Comparison of ENCODE assay signal across 26 mouse cellular contexts in the genomic region with DNA sequence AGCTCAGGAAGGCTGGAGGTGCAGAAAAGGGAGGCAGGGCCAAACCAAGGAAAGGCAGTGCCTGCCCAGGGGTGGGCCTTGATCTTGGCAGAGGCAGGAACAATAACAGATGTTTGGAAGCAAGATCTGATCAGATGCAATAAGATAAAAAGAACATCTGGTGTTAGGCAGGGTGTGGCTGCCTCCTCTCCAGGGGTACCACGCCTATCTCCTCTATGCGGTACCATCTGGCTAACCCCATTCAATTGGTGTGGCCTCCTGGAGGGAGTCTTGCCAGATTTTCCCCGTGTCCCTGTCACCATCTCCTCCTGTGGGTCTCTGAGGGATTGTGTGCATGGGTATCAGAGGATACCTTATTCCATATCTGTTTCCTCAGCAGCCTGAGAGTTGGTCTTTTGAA. TPM values are rescaled to one million over a fixed set of nuclear protein-coding genes. Genes with fewer than 3 reads are reported as not detected.
DNase-seq lines count a peak whose midpoint lies in the region; ATAC-seq and TF ChIP-seq lines count a peak whose summit lies in the region.
"Had no signal": no experiment of that assay in that cellular context is flagged by ENCODE, and none has a peak within 500 bp of the region (broad histone marks: within the 10 kb centered on the region; RNA-seq: fewer than 3 reads in every experiment).

No protein-coding gene starts in this region.

- intact Hi-C loops in heart, postnatal 10 days (cut with DNase I): no loop called here

- 0 out of 2 replicates have a peak, but pooled peaks have one; percentile 14 for ATAC-seq in heart, embryonic 16.5 days (replicated peaks; ENCODE audit: extremely low read depth, insufficient read depth, low FRiP score)
- ATAC-seq in megakaryocyte progenitor cell, adult 5-6 weeks (replicated peaks; ENCODE audit: poor library complexity): peak; percentile 37; the same call in 1 of the 2 replicates
- no peak for ATAC-seq in frontal cortex, adult (ENCODE audit: low TSS enrichment)
- ATAC-seq: forebrain, embryonic 14.5 days; forebrain, postnatal 0 days; intestine, postnatal 0 days; Patski had no signal

- no peak overlapping the region for H3K9ac ChIP-seq in heart, embryonic 16.5 days (ENCODE audit: low read length)
- no peak overlapping the region for H3K9ac ChIP-seq in ES-Bruce4 (ENCODE audit: low read depth, poor library complexity, severe bottlenecking)
- H3K9ac ChIP-seq: embryonic facial prominence, embryonic 12.5 days; embryonic facial prominence, embryonic 15.5 days; forebrain, postnatal 0 days; hindbrain, embryonic 15.5 days had no signal

- no peak for TF ChIP-seq CTCF in ES-Bruce4 (IDR thresholded peaks at IDR 0.05; ENCODE audit: low read depth, low read length)

- TF ChIP-seq EP300 in ES-Bruce4 (IDR thresholded peaks at IDR 0.05; ENCODE audit: insufficient read depth, low read depth, low read length): peak; percentile 94

- no peak overlapping the region for H3K4me3 ChIP-seq in heart, embryonic 16.5 days (ENCODE audit: low read length)
- H3K4me3 ChIP-seq in ES-Bruce4 (ENCODE audit: low read depth, low read length): no peak overlapping the region
- H3K4me3 ChIP-seq: embryonic facial prominence, embryonic 12.5 days; embryonic facial prominence, embryonic 15.5 days; heart, adult 2 months; hindbrain, embryonic 15.5 days had no signal

- DNase-seq in heart, postnatal 10 days: no peak
- DNase-seq in adrenal gland, postnatal 4 days (ENCODE audit: low spot score in 2 of 2): no peak
- DNase-seq in c-Kit-positive CD71-positive TER-119-positive erythroid progenitor cells, embryonic 14.5 days (ENCODE audit: low spot score): no peak
- DNase-seq: adrenal gland, adult 2 months; adrenal gland, postnatal 14 days; B cell, adult 2 months; cerebellum, adult 18-20 months; cerebellum, adult 9-10 months; cerebellum, postnatal 14 days; forebrain, postnatal 0 days; gastrocnemius, postnatal 25 days; heart, adult 2 months; heart, postnatal 14 days; heart, postnatal 4 days had no signal

- no peak overlapping the region for H3K27ac ChIP-seq in heart, embryonic 16.5 days (ENCODE audit: low read length)
- peak overlapping the region; percentile 83 for H3K27ac ChIP-seq in ES-Bruce4 (ENCODE audit: insufficient read depth, low read length)
- H3K27ac ChIP-seq: embryonic facial prominence, embryonic 12.5 days; embryonic facial prominence, embryonic 15.5 days; heart, adult 2 months; hindbrain, embryonic 15.5 days had no signal

- H3K4me1 ChIP-seq in heart, embryonic 16.5 days (ENCODE audit: control insufficient read depth, insufficient read depth, low read length): no peaks in the 10 kb centered on the region
- H3K4me1 ChIP-seq in ES-Bruce4 (ENCODE audit: control insufficient read depth, insufficient read depth, low read length): peaks cover 4% of the 10 kb centered on the region

- no peaks in the 10 kb centered on the region for H3K27me3 ChIP-seq in heart, embryonic 16.5 days (ENCODE audit: control insufficient read depth, insufficient read depth, low read length)
- H3K27me3 ChIP-seq in ES-Bruce4 (ENCODE audit: control insufficient read depth, insufficient read depth, low read length, poor library complexity, severe bottlenecking): no peaks in the 10 kb centered on the region
- H3K27me3 ChIP-seq: CH12.LX; embryonic facial prominence, embryonic 12.5 days; embryonic facial prominence, embryonic 15.5 days; hindbrain, embryonic 15.5 days had no signal

- no peaks in the 10 kb centered on the region for H3K36me3 ChIP-seq in heart, embryonic 16.5 days (ENCODE audit: control insufficient read depth, insufficient read depth)
- H3K36me3 ChIP-seq in ES-Bruce4 (ENCODE audit: control insufficient read depth, insufficient read depth, low read length, poor library complexity, severe bottlenecking): no peaks in the 10 kb centered on the region
- H3K36me3 ChIP-seq: embryonic facial prominence, embryonic 12.5 days; embryonic facial prominence, embryonic 15.5 days; hindbrain, embryonic 15.5 days had no signal

- WGBS in heart, embryonic 16.5 days: 59% methylated on average over 3 of the region's 3 CpGs

- H3K4me2 ChIP-seq in heart, embryonic 16.5 days (ENCODE audit: low read depth, low read length): no peak overlapping the region
- H3K4me2 ChIP-seq: embryonic facial prominence, embryonic 12.5 days; embryonic facial prominence, embryonic 15.5 days; heart, embryonic 11.5 days; hindbrain, embryonic 15.5 days had no signal

- H3K9me3 ChIP-seq in heart, embryonic 16.5 days (replicated peaks; ENCODE audit: control insufficient read depth, low read length): no peaks in the 10 kb centered on the region
- no peaks in the 10 kb centered on the region for H3K9me3 ChIP-seq in ES-Bruce4 (replicated peaks; ENCODE audit: control insufficient read depth, insufficient read depth, low read length, poor library complexity, severe bottlenecking)
- H3K9me3 ChIP-seq: embryonic facial prominence, embryonic 12.5 days; embryonic facial prominence, embryonic 15.5 days; hindbrain, embryonic 15.5 days had no signal

- no peak for TF ChIP-seq POLR2A in ES-Bruce4 (IDR thresholded peaks at IDR 0.05; ENCODE audit: insufficient read depth, low read length)

RNA-seq across cellular contexts. Expression of a gene that starts 12.7 kb away (rescaled TPM):
- polyA plus RNA-seq in heart, embryonic 16.5 days (2015; fragmentation: Nextera tagmentation; extraction: Ambion mirVana): 27.4 and 36.4 TPM in 2 replicates
- total RNA-seq in heart, postnatal 10 days (2021): 10 to 100 TPM in 1 of 2 experiments, 1 to 10 TPM in 1; 9.1 to 12.8 TPM
- 72.7 and 73.5 TPM in 2 replicates for polyA plus RNA-seq in ES-Bruce4 (2011; ENCODE audit: insufficient read depth, insufficient read length, low read depth, missing spikeins)
- 0.64 and 1.2 TPM in 2 replicates for total RNA-seq in megakaryocyte progenitor cell, adult 5-6 weeks (2015)
- 0.47 and 0.75 TPM in 2 replicates for total RNA-seq in megakaryocyte progenitor cell, adult 5-6 weeks (2017)
- total RNA-seq in adrenal gland, postnatal 4 days (2021): 10 to 100 TPM; 29.8 to 35.6 TPM

Comparison
In these comparisons a context has a peak if more than half of its experiments do, and no peak if none do; other contexts are left out.
1. RNA of a gene that starts 12.7 kb away (total RNA-seq): 29.8 to 35.6 TPM in adrenal gland, postnatal 4 days and 9.1 to 12.8 TPM in heart, postnatal 10 days; 0.47 to 1.2 TPM in megakaryocyte progenitor cell, adult 5-6 weeks; every median in the first group is over 4 times any median in the second.